Mouse (Mus musculus): ENCODE measurements around the gene Mpc1.
"Not testable (repeated sequence)": the region's sequence is repeated elsewhere in the genome, so short reads cannot be mapped to it uniquely, and the experiment has no call there.

Gene Mpc1

GRCm38 (mm10) chr17:8278356-8278755 lies 4.3 kb upstream of the Mpc1 start:
- DNase-seq (ENCODE audit: low spot score) = no peak

- peak; percentile 95 for DNase-seq (ENCODE audit: low spot score)
These were observed 986 bp downstream of the Mpc1 start for GRCm38 (mm10) chr17:8283526-8284253.

- DNase-seq (ENCODE audit: low spot score) = no peak
These were observed 1.6 kb downstream of the Mpc1 start for GRCm38 (mm10) chr17:8284254-8284661.

GRCm38 (mm10) chr17:8285056-8285455 lies 2.4 kb downstream of the Mpc1 start:
- DNase-seq (ENCODE audit: low spot score) = no peak

GRCm38 (mm10) chr17:8286987-8287386 lies 4.3 kb downstream of the Mpc1 start:
- no peak for DNase-seq (ENCODE audit: low spot score)

GRCm38 (mm10) chr17:8289993-8290679 lies 7.4 kb downstream of the Mpc1 start:
- DNase-seq (ENCODE audit: low spot score) = no peak

- no peak for DNase-seq (ENCODE audit: low spot score)
These were observed 8.0 kb downstream of the Mpc1 start for GRCm38 (mm10) chr17:8290736-8291135.

GRCm38 (mm10) chr17:8295825-8296224 lies 13.1 kb downstream of the Mpc1 start:
- no peak for DNase-seq (ENCODE audit: low spot score)

GRCm38 (mm10) chr17:8296313-8296844 lies 13.7 kb downstream of the Mpc1 start:
- DNase-seq (ENCODE audit: low spot score) = no peak

GRCm38 (mm10) chr17:8297746-8298145 lies 15.0 kb downstream of the Mpc1 start:
- DNase-seq (ENCODE audit: low spot score) = no peak

GRCm38 (mm10) chr17:8298281-8298680 lies 15.6 kb downstream of the Mpc1 start:
- DNase-seq (ENCODE audit: low spot score) = no peak

GRCm38 (mm10) chr17:8299524-8299923 lies 16.8 kb downstream of the Mpc1 start:
- DNase-seq (ENCODE audit: low spot score) = peak; percentile 32

GRCm38 (mm10) chr17:8301515-8301914 lies 18.8 kb downstream of the Mpc1 start:
- no peak for DNase-seq (ENCODE audit: low spot score)

- no peak for DNase-seq (ENCODE audit: low spot score)
These were observed 20.2 kb downstream of the Mpc1 start for GRCm38 (mm10) chr17:8302772-8303438.

- DNase-seq (ENCODE audit: low spot score) = no peak
These were observed 21.0 kb downstream of the Mpc1 start for GRCm38 (mm10) chr17:8303671-8304070.

GRCm38 (mm10) chr17:8305801-8306200 lies 23.1 kb downstream of the Mpc1 start:
- DNase-seq (ENCODE audit: low spot score) = no peak

- peak; percentile 93 for DNase-seq (ENCODE audit: low spot score)
These were observed 28.3 kb downstream of the Mpc1 start, which contains the start of gene Sft2d1 for GRCm38 (mm10) chr17:8310838-8311614. Sft2d1 (plus strand) TSS chr17:8311102.

GRCm38 (mm10) chr17:8311751-8312150 lies 29.0 kb downstream of the Mpc1 start:
- no peak for DNase-seq (ENCODE audit: low spot score)

- no peak for DNase-seq (ENCODE audit: low spot score)
These were observed 31.3 kb downstream of the Mpc1 start for GRCm38 (mm10) chr17:8313976-8314375.

- DNase-seq (ENCODE audit: low spot score) = no peak
These were observed 33.5 kb downstream of the Mpc1 start for GRCm38 (mm10) chr17:8316251-8316650.

- DNase-seq (ENCODE audit: low spot score) = not testable (repeated sequence)
These were observed 44.2 kb downstream of the Mpc1 start for GRCm38 (mm10) chr17:8326877-8327276.

Data from left cerebral cortex, adult 11 months (tissue).